ENCODE assay signal across 25 mouse cellular contexts in the genomic region with DNA sequence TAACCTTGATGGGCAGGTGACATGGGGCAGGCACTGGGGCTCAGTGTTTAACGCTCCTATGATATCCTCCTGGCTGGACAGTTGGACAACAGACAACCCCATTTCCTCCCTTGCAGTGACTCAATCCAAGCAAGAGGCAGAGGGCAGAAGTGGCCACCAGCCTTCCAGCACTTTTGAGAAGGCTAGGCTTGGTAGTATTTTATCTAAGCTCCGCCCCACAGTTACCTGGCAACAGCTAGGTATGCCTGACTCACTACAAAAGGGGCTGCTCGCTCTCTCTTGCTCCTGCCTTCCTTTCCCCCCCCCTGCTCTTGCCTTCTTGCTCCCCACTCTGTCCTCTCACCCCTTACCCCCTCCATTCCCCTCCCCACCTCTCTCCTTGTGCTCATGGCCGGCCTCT. TPM values are rescaled to one million over a fixed set of nuclear protein-coding genes. Genes with fewer than 3 reads are reported as not detected.
DNase-seq lines count a peak whose midpoint lies in the region; ATAC-seq and TF ChIP-seq lines count a peak whose summit lies in the region.
"Had no signal": no experiment of that assay in that cellular context is flagged by ENCODE, and none has a peak within 500 bp of the region (broad histone marks: within the 10 kb centered on the region; RNA-seq: fewer than 3 reads in every experiment).

No protein-coding gene starts in this region.

- DNase-seq in embryonic facial prominence, embryonic 10.5 days (ENCODE audit: low spot score), result no peak
- DNase-seq in lung, postnatal 0 days (ENCODE audit: low spot score), result peak; percentile 61
- DNase-seq in lung, postnatal 4 days, result no peak
- no peak for DNase-seq in left cerebral cortex, adult 9 months (ENCODE audit: low spot score in 2 of 2)
- no peak for DNase-seq in cerebellum, adult 2 months
- DNase-seq: adrenal gland, adult 8-10 months; adrenal gland, postnatal 25 days; cerebellum, adult 11-12 months; cerebellum, adult 9-10 months; gastrocnemius, postnatal 10 days; gastrocnemius, postnatal 36 days; heart, adult 2 months; heart, postnatal 14 days; heart, postnatal 4 days had no signal

- TF ChIP-seq EP300 in lung, postnatal 0 days (IDR thresholded peaks at IDR 0.05), result no peak

- no peak overlapping the region for H3K9ac ChIP-seq in embryonic facial prominence, embryonic 15.5 days
- H3K9ac ChIP-seq in lung, postnatal 0 days (replicated peaks; ENCODE audit: low read depth), result no peak overlapping the region
- no peak overlapping the region for H3K9ac ChIP-seq in intestine, embryonic 16.5 days (ENCODE audit: low read depth, low read length)
- no peak overlapping the region for H3K9ac ChIP-seq in stomach, embryonic 15.5 days
- H3K9ac ChIP-seq: embryonic facial prominence, embryonic 12.5 days; forebrain, embryonic 13.5 days; heart, embryonic 13.5 days; hindbrain, embryonic 14.5 days had no signal

- H3K4me3 ChIP-seq in embryonic facial prominence, embryonic 15.5 days (replicated peaks), result no peak overlapping the region
- no peak overlapping the region for H3K4me3 ChIP-seq in embryonic facial prominence, embryonic 10.5 days
- H3K4me3 ChIP-seq in lung, postnatal 0 days (ENCODE audit: low read depth, low read length), result no peak overlapping the region
- H3K4me3 ChIP-seq in intestine, embryonic 16.5 days (ENCODE audit: low read length), result no peak overlapping the region
- H3K4me3 ChIP-seq in stomach, embryonic 15.5 days (replicated peaks), result no peak overlapping the region
- no peak overlapping the region for H3K4me3 ChIP-seq in cerebellum, adult 2 months (replicated peaks; ENCODE audit: insufficient read depth, low read depth, low read length)
- H3K4me3 ChIP-seq: embryonic facial prominence, embryonic 12.5 days; erythroblast, embryonic 14.5 days; forebrain, embryonic 13.5 days; heart, adult 2 months; heart, embryonic 10.5 days; heart, embryonic 13.5 days had no signal

- TF ChIP-seq POLR2A in cerebellum, adult 2 months (IDR thresholded peaks at IDR 0.05; ENCODE audit: borderline replicate concordance, insufficient read depth, low read length), result no peak

- no peaks in the 10 kb centered on the region for H3K27me3 ChIP-seq in embryonic facial prominence, embryonic 15.5 days
- H3K27me3 ChIP-seq in embryonic facial prominence, embryonic 10.5 days (replicated peaks; ENCODE audit: low read depth, poor library complexity, severe bottlenecking), result 0 out of 2 replicates have a peak, but pooled peaks cover under 1% of the 10 kb centered on the region
- no peaks in the 10 kb centered on the region for H3K27me3 ChIP-seq in lung, postnatal 0 days (replicated peaks; ENCODE audit: insufficient read depth, low read length)
- no peaks in the 10 kb centered on the region for H3K27me3 ChIP-seq in intestine, embryonic 16.5 days (replicated peaks; ENCODE audit: control insufficient read depth, insufficient read depth, low read length)
- no peaks in the 10 kb centered on the region for H3K27me3 ChIP-seq in stomach, embryonic 15.5 days (replicated peaks)
- H3K27me3 ChIP-seq in cerebellum, adult 2 months (ENCODE audit: control insufficient read depth, insufficient read depth, low read length), result no peaks in the 10 kb centered on the region
- H3K27me3 ChIP-seq: embryonic facial prominence, embryonic 12.5 days; forebrain, embryonic 13.5 days; heart, embryonic 13.5 days had no signal

- 83% methylated on average over 4 of the region's 4 CpGs for WGBS in embryonic facial prominence, embryonic 15.5 days
- 80% methylated on average over 4 of the region's 4 CpGs for WGBS in embryonic facial prominence, embryonic 10.5 days
- 48% methylated on average over 4 of the region's 4 CpGs for WGBS in lung, postnatal 0 days
- WGBS in intestine, embryonic 16.5 days, result 57% methylated on average over 3 of the region's 4 CpGs
- WGBS in stomach, embryonic 15.5 days, result 68% methylated on average over 4 of the region's 4 CpGs
- 70% methylated on average over 4 of the region's 4 CpGs for WGBS in cerebellum, adult 2 months

- H3K36me3 ChIP-seq in embryonic facial prominence, embryonic 15.5 days, result no peaks in the 10 kb centered on the region
- H3K36me3 ChIP-seq in embryonic facial prominence, embryonic 10.5 days (replicated peaks), result no peaks in the 10 kb centered on the region
- no peaks in the 10 kb centered on the region for H3K36me3 ChIP-seq in lung, postnatal 0 days (ENCODE audit: insufficient read depth, low read length)
- H3K36me3 ChIP-seq in intestine, embryonic 16.5 days (ENCODE audit: control insufficient read depth, insufficient read depth, low read length), result no peaks in the 10 kb centered on the region
- no peaks in the 10 kb centered on the region for H3K36me3 ChIP-seq in stomach, embryonic 15.5 days
- H3K36me3 ChIP-seq: embryonic facial prominence, embryonic 12.5 days; heart, embryonic 10.5 days; heart, embryonic 13.5 days had no signal

- H3K27ac ChIP-seq in embryonic facial prominence, embryonic 15.5 days (replicated peaks), result no peak overlapping the region
- H3K27ac ChIP-seq in embryonic facial prominence, embryonic 10.5 days (replicated peaks), result no peak overlapping the region
- H3K27ac ChIP-seq in lung, postnatal 0 days (ENCODE audit: low read length), result no peak overlapping the region
- H3K27ac ChIP-seq in intestine, embryonic 16.5 days (ENCODE audit: low read length), result no peak overlapping the region
- H3K27ac ChIP-seq in stomach, embryonic 15.5 days, result no peak overlapping the region
- no peak overlapping the region for H3K27ac ChIP-seq in cerebellum, adult 2 months (ENCODE audit: insufficient read depth, low read length)
- H3K27ac ChIP-seq: embryonic facial prominence, embryonic 12.5 days; forebrain, embryonic 13.5 days; heart, adult 2 months; heart, embryonic 10.5 days; heart, embryonic 13.5 days; hindbrain, embryonic 14.5 days had no signal

- H3K4me2 ChIP-seq in embryonic facial prominence, embryonic 15.5 days (replicated peaks), result no peak overlapping the region
- H3K4me2 ChIP-seq in lung, postnatal 0 days (replicated peaks; ENCODE audit: low read depth, low read length), result no peak overlapping the region
- no peak overlapping the region for H3K4me2 ChIP-seq in intestine, embryonic 16.5 days (ENCODE audit: low read depth, low read length)
- H3K4me2 ChIP-seq in stomach, embryonic 15.5 days, result no peak overlapping the region
- H3K4me2 ChIP-seq: embryonic facial prominence, embryonic 12.5 days; forebrain, embryonic 13.5 days; heart, embryonic 13.5 days; hindbrain, embryonic 14.5 days had no signal

- H3K9me3 ChIP-seq in embryonic facial prominence, embryonic 15.5 days (replicated peaks), result no peaks in the 10 kb centered on the region
- H3K9me3 ChIP-seq in embryonic facial prominence, embryonic 10.5 days, result no peaks in the 10 kb centered on the region
- H3K9me3 ChIP-seq in lung, postnatal 0 days (ENCODE audit: low read length), result no peaks in the 10 kb centered on the region
- H3K9me3 ChIP-seq in intestine, embryonic 16.5 days (ENCODE audit: control insufficient read depth, low read length), result no peaks in the 10 kb centered on the region
- H3K9me3 ChIP-seq in stomach, embryonic 15.5 days, result no peaks in the 10 kb centered on the region
- H3K9me3 ChIP-seq: embryonic facial prominence, embryonic 12.5 days; forebrain, embryonic 13.5 days; heart, embryonic 10.5 days; heart, embryonic 13.5 days had no signal

- ATAC-seq in embryonic facial prominence, embryonic 15.5 days (ENCODE audit: insufficient number of reproducible peaks, low FRiP score, low TSS enrichment, low read depth), result 0 out of 2 replicates have a peak, but pooled peaks have one; percentile 22
- ATAC-seq in lung, postnatal 0 days, result peak; percentile 71
- peak; percentile 40; the same call in 1 of the 2 replicates for ATAC-seq in intestine, embryonic 16.5 days
- 0 out of 2 replicates have a peak, but pooled peaks have one; percentile 14 for ATAC-seq in stomach, embryonic 15.5 days (ENCODE audit: insufficient read depth, low FRiP score, low read depth)
- ATAC-seq: activated CD4-positive, CD25-positive, alpha-beta regulatory T cell, adult 4 months; forebrain, embryonic 13.5 days; forebrain, embryonic 16.5 days had no signal

- no peak for TF ChIP-seq CTCF in lung, postnatal 0 days (IDR thresholded peaks at IDR 0.05)
- no peak for TF ChIP-seq CTCF in cerebellum, adult 2 months (IDR thresholded peaks at IDR 0.05; ENCODE audit: borderline replicate concordance, insufficient read depth, low read depth, low read length)

- H3K4me1 ChIP-seq in embryonic facial prominence, embryonic 15.5 days, result no peaks in the 10 kb centered on the region
- peaks cover 28% of the 10 kb centered on the region for H3K4me1 ChIP-seq in embryonic facial prominence, embryonic 10.5 days
- no peaks in the 10 kb centered on the region for H3K4me1 ChIP-seq in lung, postnatal 0 days (ENCODE audit: insufficient read depth, low read depth, low read length)
- peaks cover 6% of the 10 kb centered on the region for H3K4me1 ChIP-seq in intestine, embryonic 16.5 days (ENCODE audit: control insufficient read depth, insufficient read depth, low read length)
- H3K4me1 ChIP-seq in stomach, embryonic 15.5 days, result peaks cover 8% of the 10 kb centered on the region; the same call in 1 of the 2 replicates
- H3K4me1 ChIP-seq in cerebellum, adult 2 months (ENCODE audit: control insufficient read depth, insufficient read depth, low read length), result no peaks in the 10 kb centered on the region
- H3K4me1 ChIP-seq: embryonic facial prominence, embryonic 12.5 days had no signal

RNA-seq across cellular contexts. Expression of gene Tent5b, which starts 18.6 kb away (rescaled TPM):
- 9.7 and 11.2 TPM in 2 replicates for polyA plus RNA-seq in embryonic facial prominence, embryonic 15.5 days (2015; fragmentation: Nextera tagmentation; extraction: Ambion mirVana)
- polyA plus RNA-seq in embryonic facial prominence, embryonic 10.5 days (2016; fragmentation: Nextera tagmentation; extraction: Ambion mirVana), result 1.0 and 1.2 TPM in 2 replicates
- 11.0 and 19.1 TPM in 2 replicates for polyA plus RNA-seq in lung, postnatal 0 days (2015; fragmentation: Nextera tagmentation; extraction: Ambion mirVana)
- polyA plus RNA-seq in intestine, embryonic 16.5 days (2015; fragmentation: Nextera tagmentation; extraction: Ambion mirVana), result 0.66 and 0.73 TPM in 2 replicates
- polyA plus RNA-seq in stomach, embryonic 15.5 days (2015; fragmentation: Nextera tagmentation; extraction: Ambion mirVana), result 2.4 and 4.1 TPM in 2 replicates
- polyA plus RNA-seq in cerebellum, adult 2 months (2012; rRNA removed), result 0.21 and 0.26 TPM in 2 replicates
- polyA plus RNA-seq: activated CD4-positive, CD25-positive, alpha-beta regulatory T cell, adult 4 months; erythroblast, embryonic 14.5 days had no signal

RNA-seq across cellular contexts. Expression of gene Trnp1, which starts 37.0 kb away (rescaled TPM):
- polyA plus RNA-seq in embryonic facial prominence, embryonic 15.5 days (2015; fragmentation: Nextera tagmentation; extraction: Ambion mirVana), result 8.0 and 9.1 TPM in 2 replicates
- 0.57 and 1.1 TPM in 2 replicates for polyA plus RNA-seq in embryonic facial prominence, embryonic 10.5 days (2016; fragmentation: Nextera tagmentation; extraction: Ambion mirVana)
- polyA plus RNA-seq in lung, postnatal 0 days (2015; fragmentation: Nextera tagmentation; extraction: Ambion mirVana), result 1.1 and 1.4 TPM in 2 replicates
- polyA plus RNA-seq in intestine, embryonic 16.5 days (2015; fragmentation: Nextera tagmentation; extraction: Ambion mirVana), result 0.70 and 0.81 TPM in 2 replicates
- polyA plus RNA-seq in stomach, embryonic 15.5 days (2015; fragmentation: Nextera tagmentation; extraction: Ambion mirVana), result 2.8 and 3.1 TPM in 2 replicates
- polyA plus RNA-seq in cerebellum, adult 2 months (2012; rRNA removed), result 153 and 162 TPM in 2 replicates
- polyA plus RNA-seq: activated CD4-positive, CD25-positive, alpha-beta regulatory T cell, adult 4 months; erythroblast, embryonic 14.5 days had no signal

RNA-seq across cellular contexts. Expression of gene Kdf1, which starts 57.4 kb away (rescaled TPM):
- polyA plus RNA-seq in embryonic facial prominence, embryonic 15.5 days (2015; fragmentation: Nextera tagmentation; extraction: Ambion mirVana), result 25.4 and 30.2 TPM in 2 replicates
- 11.0 and 13.6 TPM in 2 replicates for polyA plus RNA-seq in embryonic facial prominence, embryonic 10.5 days (2016; fragmentation: Nextera tagmentation; extraction: Ambion mirVana)
- polyA plus RNA-seq in lung, postnatal 0 days (2015; fragmentation: Nextera tagmentation; extraction: Ambion mirVana), result 24.8 TPM in 2 replicates
- 55.3 and 59.9 TPM in 2 replicates for polyA plus RNA-seq in intestine, embryonic 16.5 days (2015; fragmentation: Nextera tagmentation; extraction: Ambion mirVana)
- polyA plus RNA-seq in stomach, embryonic 15.5 days (2015; fragmentation: Nextera tagmentation; extraction: Ambion mirVana), result 31.5 and 38.6 TPM in 2 replicates
- 0.10 TPM in 1 of 2 replicates, not detected in the other for polyA plus RNA-seq in cerebellum, adult 2 months (2012; rRNA removed)
- polyA plus RNA-seq: activated CD4-positive, CD25-positive, alpha-beta regulatory T cell, adult 4 months; erythroblast, embryonic 14.5 days; hindbrain, embryonic 14.5 days had no signal

Comparison
In these comparisons a context has a peak if more than half of its experiments do, and no peak if none do; other contexts are left out.
1. ATAC-seq: peak in every context shown above with its lines; median percentile 71 in lung, postnatal 0 days; 40 in intestine, embryonic 16.5 days; 22 in embryonic facial prominence, embryonic 15.5 days; 14 in stomach, embryonic 15.5 days.
2. RNA of gene Trnp1, which starts 37.0 kb away (polyA plus RNA-seq): 153 to 162 TPM in cerebellum, adult 2 months; 8.0 to 9.1 TPM in embryonic facial prominence, embryonic 15.5 days, 2.8 to 3.1 TPM in stomach, embryonic 15.5 days, 0.57 to 1.1 TPM in embryonic facial prominence, embryonic 10.5 days, 1.1 to 1.4 TPM in lung, postnatal 0 days and 0.70 to 0.81 TPM in intestine, embryonic 16.5 days; every median in the first group is over 10 times any median in the second.
3. RNA of gene Kdf1, which starts 57.4 kb away (polyA plus RNA-seq): 55.3 to 59.9 TPM in intestine, embryonic 16.5 days, 31.5 to 38.6 TPM in stomach, embryonic 15.5 days, 25.4 to 30.2 TPM in embryonic facial prominence, embryonic 15.5 days, 24.8 TPM in lung, postnatal 0 days and 11.0 to 13.6 TPM in embryonic facial prominence, embryonic 10.5 days; 0.10 TPM in cerebellum, adult 2 months; every median in the first group is over 10 times any median in the second.